Mouse (Mus musculus): Measurements from ENCODE around the gene H2-Ob. TPM values are rescaled to one million over a fixed set of nuclear protein-coding genes. Genes with fewer than 3 reads are reported as not detected.

Gene H2-Ob
- polyA plus RNA-seq, 1 experiment from 2014 or later: 0.28 TPM

Other genes with a start within 250 kb of the H2-Ob start
- 9.4 and 9.9 TPM in 2 replicates for gene H2-K1, start 238.6 kb upstream of the H2-Ob start, polyA plus RNA-seq (2015; fragmentation: Nextera tagmentation; extraction: Ambion mirVana)
- 16.0 and 20.4 TPM in 2 replicates for gene Ring1, start 214.2 kb upstream of the H2-Ob start, polyA plus RNA-seq (2015; fragmentation: Nextera tagmentation; extraction: Ambion mirVana)
- 63.9 and 65.4 TPM in 2 replicates for gene H2-Ke6, start 210.8 kb upstream of the H2-Ob start, polyA plus RNA-seq (2015; fragmentation: Nextera tagmentation; extraction: Ambion mirVana)
- gene Slc39a7, start 207.2 kb upstream of the H2-Ob start, polyA plus RNA-seq (2015; fragmentation: Nextera tagmentation; extraction: Ambion mirVana): 148 and 157 TPM in 2 replicates
- 55.6 and 60.2 TPM in 2 replicates for gene Rxrb, start 207.1 kb upstream of the H2-Ob start, polyA plus RNA-seq (2015; fragmentation: Nextera tagmentation; extraction: Ambion mirVana)
- 2.3 and 4.0 TPM in 2 replicates for gene Col11a2, start 199.5 kb upstream of the H2-Ob start, polyA plus RNA-seq (2015; fragmentation: Nextera tagmentation; extraction: Ambion mirVana)
- gene H2-Oa, start 146.6 kb upstream of the H2-Ob start, polyA plus RNA-seq (2015; fragmentation: Nextera tagmentation; extraction: Ambion mirVana): 0.22 and 0.28 TPM in 2 replicates
- gene H2-DMa, start 119.4 kb upstream of the H2-Ob start, polyA plus RNA-seq (2015; fragmentation: Nextera tagmentation; extraction: Ambion mirVana): 12.1 and 15.8 TPM in 2 replicates
- gene Brd2, start 116.3 kb upstream of the H2-Ob start, polyA plus RNA-seq (2015; fragmentation: Nextera tagmentation; extraction: Ambion mirVana): 130 and 132 TPM in 2 replicates
- 0.43 and 0.90 TPM in 2 replicates for gene H2-DMb2, start 95.6 kb upstream of the H2-Ob start, polyA plus RNA-seq (2015; fragmentation: Nextera tagmentation; extraction: Ambion mirVana)
- 0.66 and 0.98 TPM in 2 replicates for gene H2-DMb1, start 85.8 kb upstream of the H2-Ob start, polyA plus RNA-seq (2015; fragmentation: Nextera tagmentation; extraction: Ambion mirVana)
- 1.9 and 2.6 TPM in 2 replicates for gene Tap1, start 51.4 kb upstream of the H2-Ob start, polyA plus RNA-seq (2015; fragmentation: Nextera tagmentation; extraction: Ambion mirVana)
- 0.43 and 1.5 TPM in 2 replicates for gene Psmb9, start 51.1 kb upstream of the H2-Ob start, polyA plus RNA-seq (2015; fragmentation: Nextera tagmentation; extraction: Ambion mirVana)
- gene Psmb8, start 41.2 kb upstream of the H2-Ob start, polyA plus RNA-seq (2015; fragmentation: Nextera tagmentation; extraction: Ambion mirVana): 1.5 and 2.5 TPM in 2 replicates
- gene Tap2, start 35.4 kb upstream of the H2-Ob start, polyA plus RNA-seq (2015; fragmentation: Nextera tagmentation; extraction: Ambion mirVana): 1.6 and 2.6 TPM in 2 replicates
- gene H2-Ab1, start 18.8 kb downstream of the H2-Ob start, polyA plus RNA-seq (2015; fragmentation: Nextera tagmentation; extraction: Ambion mirVana): 0.53 and 0.95 TPM in 2 replicates
- not detected in 2 replicates for gene H2-Aa, start 48.9 kb downstream of the H2-Ob start, polyA plus RNA-seq (2015; fragmentation: Nextera tagmentation; extraction: Ambion mirVana)
- 0.82 and 1.0 TPM in 2 replicates for gene H2-Eb1, start 67.0 kb downstream of the H2-Ob start, polyA plus RNA-seq (2015; fragmentation: Nextera tagmentation; extraction: Ambion mirVana)
- not detected in 2 replicates for gene H2-Eb2, start 86.8 kb downstream of the H2-Ob start, polyA plus RNA-seq (2015; fragmentation: Nextera tagmentation; extraction: Ambion mirVana)
- not detected in 2 replicates for gene Btnl2, start 115.9 kb downstream of the H2-Ob start, polyA plus RNA-seq (2015; fragmentation: Nextera tagmentation; extraction: Ambion mirVana)
- gene Btnl1, start 138.2 kb downstream of the H2-Ob start, polyA plus RNA-seq (2015; fragmentation: Nextera tagmentation; extraction: Ambion mirVana): not detected in 2 replicates
- 2.6 and 4.4 TPM in 2 replicates for gene BC051142, start 159.9 kb downstream of the H2-Ob start, polyA plus RNA-seq (2015; fragmentation: Nextera tagmentation; extraction: Ambion mirVana)
- gene Btnl4, start 238.4 kb downstream of the H2-Ob start, polyA plus RNA-seq (2015; fragmentation: Nextera tagmentation; extraction: Ambion mirVana): not detected in 2 replicates